Mouse (Mus musculus) liver, embryonic 16.5 days (tissue): ENCODE data around the gene Gm9639. TPM values are rescaled to one million over a fixed set of nuclear protein-coding genes. Genes with fewer than 3 reads are reported as not detected.
"Not testable (repeated sequence)": the region's sequence is repeated elsewhere in the genome, so short reads cannot be mapped to it uniquely, and the experiment has no call there.

Experiments
- ATAC-seq: fragments of 200-750 bp; cut with Nextera tagmentation; 2 replicates; pipeline ENCODE4 v1.8.0; 2017; ENCODE audit warnings: low read depth, mild to moderate bottlenecking, moderate number of reproducible peaks, moderate library complexity
- H3K27ac ChIP-seq: fragments of 300-500 bp; sonication (generic); 2 replicates; pipeline ENCODE4 v1.5.1; 2014; ENCODE audit warnings: mild to moderate bottlenecking, low read length
- H3K27me3 ChIP-seq: fragments of 300-500 bp; sonication (generic); 2 replicates; pipeline ENCODE4 v1.6.1; 2014; ENCODE audit warnings: low read depth, low read length, mixed read lengths; ENCODE audit not compliant: control insufficient read depth, insufficient read depth
- H3K36me3 ChIP-seq: fragments of 300-500 bp; sonication (generic); 2 replicates; pipeline ENCODE4 v1.6.1; 2014; ENCODE audit warnings: mild to moderate bottlenecking; ENCODE audit not compliant: control insufficient read depth, insufficient read depth
- H3K4me1 ChIP-seq: fragments of 300-500 bp; sonication (generic); 2 replicates; pipeline ENCODE4 v1.6.1; 2014; ENCODE audit warnings: low read depth, low read length, mixed read lengths; ENCODE audit not compliant: control insufficient read depth
- H3K4me2 ChIP-seq: fragments of 300-500 bp; sonication (generic); 2 replicates; pipeline ENCODE4 v1.6.1; 2014; ENCODE audit warnings: low read depth, low read length, mixed read lengths
- H3K4me3 ChIP-seq: fragments of 300-500 bp; sonication (generic); 2 replicates; pipeline ENCODE4 v1.5.1; 2014; ENCODE audit warnings: low read depth, mild to moderate bottlenecking, low read length
- H3K9ac ChIP-seq: fragments of 300-500 bp; sonication (generic); 2 replicates; pipeline ENCODE4 v1.6.1; 2014; ENCODE audit warnings: low read depth, low read length
- H3K9me3 ChIP-seq: fragments of 300-500 bp; sonication (generic); replicated peaks from 2 replicates; pipeline ENCODE4 v1.6.1; 2016; ENCODE audit warnings: low read length; ENCODE audit not compliant: control insufficient read depth
- WGBS: fragments of 180-500 bp; shearing (Covaris S2); extraction: QIAGEN DNeasy Blood & Tissue Kit; methylation state at CpG from one replicate; pipeline ENCODE4 v1.1.7; 2014; ENCODE audit not compliant: insufficient replicate concordance; 5-methylcytosine and 5-hydroxymethylcytosine counted together
- polyA plus RNA-seq: library from polyadenylated mRNA; unstranded; fragments of >200 nt; fragmentation: Nextera tagmentation; extraction: Ambion mirVana; gene quantifications from 2 replicates; pipeline ENCODE4 v1.2.1, GENCODE M21; 2015

Gene Gm9639
- polyA plus RNA-seq, 1 experiment from 2014 or later: not detected

DNA sequence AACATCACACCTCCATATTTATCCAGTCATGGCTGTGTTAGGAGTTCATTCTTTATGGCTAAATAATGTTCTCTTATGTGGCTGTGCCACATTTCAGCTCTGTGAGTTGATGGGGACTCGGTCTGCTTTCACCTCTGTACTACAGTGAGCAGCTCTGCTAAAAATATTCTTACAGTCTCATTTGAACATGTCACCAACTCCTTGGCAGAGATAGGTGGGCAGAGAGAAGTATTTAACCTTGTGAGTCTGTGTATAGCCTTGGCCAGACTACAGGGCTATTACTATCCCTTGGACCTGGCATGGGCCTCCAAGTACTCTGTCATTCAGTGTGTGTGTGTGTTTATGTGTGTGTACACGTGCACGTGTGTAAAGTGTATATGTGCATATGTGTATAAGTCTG lies 22.7 kb downstream of the Gm9639 start:
- H3K27me3 ChIP-seq, H3K9ac ChIP-seq, ATAC-seq, H3K4me1 ChIP-seq, H3K27ac ChIP-seq, H3K4me2 ChIP-seq, H3K36me3 ChIP-seq, H3K4me3 ChIP-seq, H3K9me3 ChIP-seq: not testable (repeated sequence)
- 50% methylated on average over 1 of the region's 3 CpGs for WGBS

DNA sequence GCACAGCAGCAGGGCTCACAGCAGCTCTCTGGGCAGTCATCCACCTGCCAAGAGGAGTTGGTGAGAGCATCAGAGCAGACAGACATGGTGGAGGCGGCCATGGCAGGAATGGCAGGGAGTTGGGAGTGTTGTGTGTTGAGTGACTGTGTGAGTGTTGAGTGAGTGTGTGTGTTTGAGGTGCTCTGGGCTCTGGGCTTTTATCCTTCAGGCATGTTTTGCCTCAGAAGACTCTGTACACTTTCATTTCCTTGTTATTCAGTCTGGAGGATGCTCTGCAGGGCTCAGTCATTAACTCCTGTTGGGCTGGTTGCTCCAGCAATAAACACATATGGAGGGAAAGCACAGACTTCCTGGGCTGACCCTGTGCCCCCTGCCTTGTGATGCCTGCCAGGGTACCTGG lies 23.7 kb downstream of the Gm9639 start, which contains the start of gene Gm3238:
Gene Gm3238 (minus strand): TSS at position 101 of the 400 bp plus-strand sequence.
- not testable (repeated sequence) for ATAC-seq, H3K4me1 ChIP-seq, H3K4me3 ChIP-seq, H3K9me3 ChIP-seq, H3K4me2 ChIP-seq, H3K36me3 ChIP-seq, H3K27me3 ChIP-seq, H3K27ac ChIP-seq, H3K9ac ChIP-seq
- WGBS: no CpG with 5 or more reads among the region's 1 CpGs

DNA sequence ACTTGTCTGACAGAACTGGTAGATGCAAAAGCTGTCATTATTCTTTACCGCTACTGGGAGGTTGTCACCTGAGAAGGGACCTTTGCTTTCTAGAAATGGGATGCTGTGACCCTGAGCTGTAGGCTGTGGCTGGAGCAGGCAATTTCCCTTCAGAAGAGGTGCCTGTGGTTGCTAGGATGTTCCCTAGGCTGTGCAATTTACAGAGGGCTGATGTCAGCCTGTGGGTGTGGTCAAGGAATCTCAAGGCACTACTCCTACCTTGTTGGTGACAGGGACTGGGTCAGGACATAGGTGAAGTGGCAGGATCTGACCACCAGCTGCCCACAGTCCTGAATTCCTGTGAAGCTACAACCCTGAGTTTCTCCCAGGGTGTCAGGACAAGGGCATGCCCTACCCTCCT lies 25.1 kb downstream of the Gm9639 start:
- ATAC-seq: no peak
- no peak overlapping the region for H3K4me3 ChIP-seq
- H3K27ac ChIP-seq: no peak overlapping the region
- no peaks in the 10 kb centered on the region for H3K9me3 ChIP-seq
- H3K9ac ChIP-seq: no peak overlapping the region
- no peaks in the 10 kb centered on the region for H3K36me3 ChIP-seq
- H3K27me3 ChIP-seq: no peaks in the 10 kb centered on the region
- WGBS: 67% methylated on average over 1 of the region's 1 CpGs
- H3K4me1 ChIP-seq: no peaks in the 10 kb centered on the region
- no peak overlapping the region for H3K4me2 ChIP-seq

DNA sequence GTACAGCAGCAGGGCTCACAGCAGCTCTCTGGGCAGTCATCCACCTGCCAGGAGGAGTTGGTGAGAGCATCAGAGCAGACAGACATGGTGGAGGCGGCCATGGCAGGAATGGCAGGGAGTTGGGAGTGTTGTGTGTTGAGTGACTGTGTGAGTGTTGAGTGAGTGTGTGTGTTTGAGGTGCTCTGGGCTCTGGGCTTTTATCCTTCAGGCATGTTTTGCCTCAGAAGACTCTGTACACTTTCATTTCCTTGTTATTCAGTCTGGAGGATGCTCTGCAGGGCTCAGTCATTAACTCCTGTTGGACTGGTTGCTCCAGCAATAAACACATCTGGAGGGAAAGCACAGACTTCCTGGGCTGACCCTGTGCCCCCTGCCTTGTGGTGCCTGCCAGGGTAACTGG lies 35.3 kb downstream of the Gm9639 start, which contains the start of gene Gm3233:
Gene Gm3233 (minus strand): TSS at position 101 of the 400 bp plus-strand sequence.
- WGBS: no CpG with 5 or more reads among the region's 1 CpGs
- H3K9me3 ChIP-seq, H3K27ac ChIP-seq, H3K36me3 ChIP-seq, H3K4me3 ChIP-seq, H3K27me3 ChIP-seq, H3K9ac ChIP-seq, H3K4me2 ChIP-seq, H3K4me1 ChIP-seq, ATAC-seq: not testable (repeated sequence)

GRCm38 (mm10) chr10:77753448-77753847 lies 41.4 kb downstream of the Gm9639 start:
- Histone ChIP-seq H3K36me3 (no peaks in the 10 kb centered on the region), H3K4me1 (no peaks in the 10 kb centered on the region), H3K9ac (no peak overlapping the region), H3K27ac (no peak overlapping the region), H3K4me3 (no peak overlapping the region), H3K9me3 (no peaks in the 10 kb centered on the region), H3K27me3 (no peaks in the 10 kb centered on the region), H3K4me2 (no peak overlapping the region)
- no peak for ATAC-seq

GRCm38 (mm10) chr10:77752312-77752711 lies 42.6 kb downstream of the Gm9639 start:
- H3K4me3 ChIP-seq, H3K27ac ChIP-seq, H3K27me3 ChIP-seq, H3K4me2 ChIP-seq, H3K9me3 ChIP-seq, ATAC-seq, H3K9ac ChIP-seq, H3K4me1 ChIP-seq, H3K36me3 ChIP-seq: not testable (repeated sequence)
- WGBS: 41% methylated on average over 3 of the region's 3 CpGs

GRCm38 (mm10) chr10:77751254-77751653 lies 43.6 kb downstream of the Gm9639 start, which contains the start of gene Gm9736:
Gm9736 (minus strand) TSS chr10:77751354.
- H3K4me2 ChIP-seq, H3K4me1 ChIP-seq, H3K4me3 ChIP-seq, H3K27me3 ChIP-seq, H3K9me3 ChIP-seq, H3K9ac ChIP-seq, H3K36me3 ChIP-seq, H3K27ac ChIP-seq, ATAC-seq: not testable (repeated sequence)
- WGBS: 44% methylated on average over 1 of the region's 1 CpGs

- not testable (repeated sequence) for H3K27me3 ChIP-seq, H3K4me2 ChIP-seq, H3K4me3 ChIP-seq, H3K9ac ChIP-seq, H3K36me3 ChIP-seq, H3K27ac ChIP-seq, ATAC-seq, H3K9me3 ChIP-seq, H3K4me1 ChIP-seq
- 50% methylated on average over 1 of the region's 1 CpGs for WGBS
Measured at GRCm38 (mm10) chr10:77750686-77751085, 44.2 kb downstream of the Gm9639 start.
